Mouse (Mus musculus): Measurements from ENCODE around the gene 1700018B08Rik. TPM values are rescaled to one million over a fixed set of nuclear protein-coding genes. Genes with fewer than 3 reads are reported as not detected.

1700018B08Rik gene
- polyA plus RNA-seq, 1 experiment from 2014 or later: not detected

Other genes starting within 250 kb of the 1700018B08Rik start
- 16.6 and 17.5 TPM in 2 replicates for gene Fbxo31, start 34.5 kb upstream of the 1700018B08Rik start, polyA plus RNA-seq (2015; fragmentation: Nextera tagmentation; extraction: Ambion mirVana)
- gene Map1lc3b, start 46.0 kb upstream of the 1700018B08Rik start, polyA plus RNA-seq (2015; fragmentation: Nextera tagmentation; extraction: Ambion mirVana): 183 and 189 TPM in 2 replicates
- gene Zcchc14, start 108.6 kb upstream of the 1700018B08Rik start, polyA plus RNA-seq (2015; fragmentation: Nextera tagmentation; extraction: Ambion mirVana): 16.3 and 17.2 TPM in 2 replicates
- gene Jph3, start 185.3 kb upstream of the 1700018B08Rik start, polyA plus RNA-seq (2015; fragmentation: Nextera tagmentation; extraction: Ambion mirVana): 0.85 and 1.3 TPM in 2 replicates

Measured in kidney, embryonic 15.5 days (tissue).